Mouse (Mus musculus) neutrophil, adult 65 days (primary cell): ENCODE data around the gene Esp3. TPM values are rescaled to one million over a fixed set of nuclear protein-coding genes. Genes with fewer than 3 reads are reported as not detected.

Experiments
- total RNA-seq: library from RNA; stranded (reverse); gene quantifications from 2 replicates; pipeline ENCODE4 v1.2.4, GENCODE M21; 2023

Esp3 gene
- total RNA-seq, result not detected in 2 replicates

GRCm38 (mm10) chr17:40631775-40632174 lies at the start of gene Esp3:
Gene Esp3 (plus strand): TSS chr17:40632075.

GRCm38 (mm10) chr17:40598294-40598693 lies 33.6 kb upstream of the Esp3 start, which contains the start of gene Esp4:
Gene Esp4 (plus strand): TSS chr17:40598594.

Other genes starting within 250 kb of the Esp3 start
- not detected in 2 replicates for gene Esp8, start 112.1 kb upstream of the Esp3 start, total RNA-seq
- not detected in 2 replicates for gene Esp6, start 70.6 kb upstream of the Esp3 start, total RNA-seq
- not detected in 2 replicates for gene Esp4, start 33.5 kb upstream of the Esp3 start, total RNA-seq
- gene Esp1, start 95.0 kb downstream of the Esp3 start, total RNA-seq, result not detected in 2 replicates
- not detected in 2 replicates for gene Crisp2, start 174.9 kb downstream of the Esp3 start, total RNA-seq
- gene Rhag, start 179.1 kb downstream of the Esp3 start, total RNA-seq, result 0.38 and 1.4 TPM in 2 replicates
- gene 9130008F23Rik, start 248.5 kb downstream of the Esp3 start, total RNA-seq, result not detected in 2 replicates